Comparison of ENCODE assay signal across 10 mouse cellular contexts in genomic region chr5:139541151-139542042, GRCm38 (mm10). TPM values are rescaled to one million over a fixed set of nuclear protein-coding genes. Genes with fewer than 3 reads are reported as not detected.
DNase-seq lines count a peak whose midpoint lies in the region; ATAC-seq and TF ChIP-seq lines count a peak whose summit lies in the region.
"Had no signal": no experiment of that assay in that cellular context is flagged by ENCODE, and none has a peak within 500 bp of the region (broad histone marks: within the 10 kb centered on the region; RNA-seq: fewer than 3 reads in every experiment).

No protein-coding gene starts in this region.

- no peaks in the 10 kb centered on the region for H3K9me3 ChIP-seq in heart, embryonic 10.5 days
- no peaks in the 10 kb centered on the region for H3K9me3 ChIP-seq in embryonic facial prominence, embryonic 11.5 days (replicated peaks; ENCODE audit: control insufficient read depth, low read length)
- no peaks in the 10 kb centered on the region for H3K9me3 ChIP-seq in limb, embryonic 11.5 days (ENCODE audit: control insufficient read depth, low read length)

- no peak for ATAC-seq in embryonic facial prominence, embryonic 11.5 days (replicated peaks; ENCODE audit: insufficient number of reproducible peaks, low FRiP score, low TSS enrichment, low read depth)
- no peak for ATAC-seq in limb, embryonic 11.5 days (ENCODE audit: insufficient number of reproducible peaks, low FRiP score, low TSS enrichment, low read depth)
- ATAC-seq in activated CD4-positive, CD25-positive, alpha-beta regulatory T cell, adult 4 months = no peak
- no peak for ATAC-seq in monocyte, adult 5-6 weeks (replicated peaks; ENCODE audit: insufficient number of reproducible peaks, low FRiP score, low TSS enrichment, poor library complexity, severe bottlenecking)
- ATAC-seq: lung, postnatal 0 days had no signal

- no peak overlapping the region for H3K9ac ChIP-seq in heart, adult 2 months (ENCODE audit: low read depth, low read length)
- no peak overlapping the region for H3K9ac ChIP-seq in embryonic facial prominence, embryonic 11.5 days (replicated peaks; ENCODE audit: low read length)
- H3K9ac ChIP-seq in limb, embryonic 11.5 days (ENCODE audit: low read length) = no peak overlapping the region

- H3K79me2 ChIP-seq in heart, adult 2 months (replicated peaks; ENCODE audit: control insufficient read depth, insufficient read depth, low read length) = no peaks in the 10 kb centered on the region

- no peak for TF ChIP-seq POLR2A in heart, adult 2 months (IDR thresholded peaks at IDR 0.05; ENCODE audit: insufficient read depth, low read depth, low read length)

- peaks cover 100% of the 10 kb centered on the region for H3K27me3 ChIP-seq in heart, embryonic 10.5 days (ENCODE audit: insufficient read depth, poor library complexity, severe bottlenecking)
- peaks cover 44% of the 10 kb centered on the region for H3K27me3 ChIP-seq in heart, adult 2 months (ENCODE audit: control insufficient read depth, insufficient read depth, low read length)
- H3K27me3 ChIP-seq in embryonic facial prominence, embryonic 11.5 days (ENCODE audit: control insufficient read depth, insufficient read depth, low read length) = peaks cover 80% of the 10 kb centered on the region
- H3K27me3 ChIP-seq in limb, embryonic 11.5 days (ENCODE audit: control insufficient read depth, insufficient read depth, low read length) = peaks cover 96% of the 10 kb centered on the region

- intact Hi-C loops in heart, adult 2 months (cut with DNase I) = no loop called here

- H3K27ac ChIP-seq in heart, embryonic 10.5 days = no peak overlapping the region
- no peak overlapping the region for H3K27ac ChIP-seq in heart, adult 2 months
- no peak overlapping the region for H3K27ac ChIP-seq in embryonic facial prominence, embryonic 11.5 days (replicated peaks; ENCODE audit: low read depth, low read length)
- no peak overlapping the region for H3K27ac ChIP-seq in limb, embryonic 11.5 days (replicated peaks; ENCODE audit: low read depth, low read length)

- H3K36me3 ChIP-seq in heart, embryonic 10.5 days = no peaks in the 10 kb centered on the region
- H3K36me3 ChIP-seq in heart, adult 2 months (ENCODE audit: control insufficient read depth, insufficient read depth, low read length) = no peaks in the 10 kb centered on the region
- no peaks in the 10 kb centered on the region for H3K36me3 ChIP-seq in embryonic facial prominence, embryonic 11.5 days (replicated peaks; ENCODE audit: control insufficient read depth, insufficient read depth, low read depth, low read length)
- no peaks in the 10 kb centered on the region for H3K36me3 ChIP-seq in limb, embryonic 11.5 days (ENCODE audit: control insufficient read depth, insufficient read depth, low read length)

- WGBS in heart, embryonic 10.5 days = under 1% methylated on average over 44 of the region's 44 CpGs
- WGBS in heart, adult 2 months = 8% methylated on average over 44 of the region's 44 CpGs
- 1% methylated on average over 44 of the region's 44 CpGs for WGBS in embryonic facial prominence, embryonic 11.5 days
- 1% methylated on average over 44 of the region's 44 CpGs for WGBS in limb, embryonic 11.5 days

- H3K4me1 ChIP-seq in heart, embryonic 10.5 days = peaks cover 24% of the 10 kb centered on the region
- H3K4me1 ChIP-seq in heart, adult 2 months (ENCODE audit: control insufficient read depth, insufficient read depth, low read length) = no peaks in the 10 kb centered on the region
- H3K4me1 ChIP-seq in embryonic facial prominence, embryonic 11.5 days (ENCODE audit: control insufficient read depth, insufficient read depth, low read length) = peaks cover 3% of the 10 kb centered on the region; the same call in 1 of the 2 replicates
- 0 out of 2 replicates have a peak, but pooled peaks cover 4% of the 10 kb centered on the region for H3K4me1 ChIP-seq in limb, embryonic 11.5 days (ENCODE audit: control insufficient read depth, insufficient read depth, low read length)

- H3K4me2 ChIP-seq in embryonic facial prominence, embryonic 11.5 days (ENCODE audit: low read depth, low read length) = no peak overlapping the region
- H3K4me2 ChIP-seq in limb, embryonic 11.5 days (ENCODE audit: low read depth, severe bottlenecking) = no peak overlapping the region

- H3K4me3 ChIP-seq in heart, embryonic 10.5 days = 0 out of 2 replicates have a peak overlapping the region, but pooled peaks have one; percentile 12
- no peak overlapping the region for H3K4me3 ChIP-seq in heart, adult 2 months
- no peak overlapping the region for H3K4me3 ChIP-seq in embryonic facial prominence, embryonic 11.5 days (ENCODE audit: low read depth, low read length)
- no peak overlapping the region for H3K4me3 ChIP-seq in limb, embryonic 11.5 days (ENCODE audit: low read depth, low read length)

- no peak for DNase-seq in heart, embryonic 10.5 days (ENCODE audit: low spot score)
- no peak for DNase-seq in heart, adult 2 months
- DNase-seq in ZHBTc4 (ENCODE audit: low read depth, low spot score) = peak; percentile 48
- peak; percentile 56 for DNase-seq in embryonic facial prominence, embryonic 11.5 days (ENCODE audit: low spot score)
- DNase-seq in limb, embryonic 11.5 days (ENCODE audit: low spot score) = peak; percentile 65
- DNase-seq in frontal cortex, postnatal 25 days (ENCODE audit: low spot score in 2 of 2) = no peak

- no peak for TF ChIP-seq EP300 in heart, adult 2 months (IDR thresholded peaks at IDR 0.05; ENCODE audit: insufficient read depth, low read depth, low read length)

- no peak for TF ChIP-seq CTCF in heart, adult 2 months (IDR thresholded peaks at IDR 0.05)

RNA-seq across cellular contexts. Expression of gene Uncx, which starts 1.9 kb away (rescaled TPM):
- polyA plus RNA-seq in heart, embryonic 10.5 days (2016; fragmentation: Nextera tagmentation; extraction: Ambion mirVana) = 0.18 TPM in 1 of 2 replicates, not detected in the other
- not detected for total RNA-seq in heart, adult 2 months (2021)
- not detected in 2 replicates for polyA plus RNA-seq in heart, adult 2 months (2012; rRNA removed)
- polyA plus RNA-seq in embryonic facial prominence, embryonic 11.5 days (2014; fragmentation: Nextera tagmentation; extraction: Ambion mirVana) = 3.0 and 5.9 TPM in 2 replicates
- polyA plus RNA-seq in limb, embryonic 11.5 days (2014; fragmentation: Nextera tagmentation; extraction: Ambion mirVana) = 0.08 and 0.21 TPM in 2 replicates
- polyA plus RNA-seq in activated CD4-positive, CD25-positive, alpha-beta regulatory T cell, adult 4 months (2017; shearing (Covaris generic)) = not detected
- total RNA-seq in monocyte, adult 5-6 weeks (2017) = not detected in 3 replicates
- total RNA-seq: heart, adult 18-20 months had no signal
- polyA plus RNA-seq: lung, postnatal 0 days had no signal

RNA-seq across cellular contexts. Expression of gene Zfand2a, which starts 57.0 kb away (rescaled TPM):
- polyA plus RNA-seq in heart, embryonic 10.5 days (2016; fragmentation: Nextera tagmentation; extraction: Ambion mirVana) = 10.7 and 12.6 TPM in 2 replicates
- total RNA-seq in heart, adult 2 months (2021) = 10 to 100 TPM; 14.0 to 16.7 TPM
- polyA plus RNA-seq in heart, adult 2 months (2012; rRNA removed) = 12.0 and 17.6 TPM in 2 replicates
- polyA plus RNA-seq in embryonic facial prominence, embryonic 11.5 days (2014; fragmentation: Nextera tagmentation; extraction: Ambion mirVana) = 5.4 and 6.4 TPM in 2 replicates
- polyA plus RNA-seq in limb, embryonic 11.5 days (2014; fragmentation: Nextera tagmentation; extraction: Ambion mirVana) = 8.0 and 9.1 TPM in 2 replicates
- polyA plus RNA-seq in activated CD4-positive, CD25-positive, alpha-beta regulatory T cell, adult 4 months (2017; shearing (Covaris generic)) = 1 to 10 TPM; 6.2 to 6.9 TPM
- 19.3 to 53.0 TPM (median 49.3 TPM) in 3 replicates for total RNA-seq in monocyte, adult 5-6 weeks (2017)

Comparison
In these comparisons a context has a peak if more than half of its experiments do, and no peak if none do; other contexts are left out.
1. DNase-seq: peak in ZHBTc4 (single experiment), embryonic facial prominence, embryonic 11.5 days (single experiment) and limb, embryonic 11.5 days (single experiment); none in heart, embryonic 10.5 days (single experiment), heart, adult 2 months (0 of 2) and frontal cortex, postnatal 25 days (0 of 2).